Mouse (Mus musculus) T-helper 2 cell (primary cell): ENCODE data around the gene Ints11.

Experiments
- in situ Hi-C: fragments of 300-600 bp; cut with MboI, MseI; formaldehyde crosslinking; loops from one replicate; pipeline ENCODE4 v1.15.1; 2025; ENCODE audit warnings: high pct_unique_total_duplicates

Gene Ints11

DNA sequence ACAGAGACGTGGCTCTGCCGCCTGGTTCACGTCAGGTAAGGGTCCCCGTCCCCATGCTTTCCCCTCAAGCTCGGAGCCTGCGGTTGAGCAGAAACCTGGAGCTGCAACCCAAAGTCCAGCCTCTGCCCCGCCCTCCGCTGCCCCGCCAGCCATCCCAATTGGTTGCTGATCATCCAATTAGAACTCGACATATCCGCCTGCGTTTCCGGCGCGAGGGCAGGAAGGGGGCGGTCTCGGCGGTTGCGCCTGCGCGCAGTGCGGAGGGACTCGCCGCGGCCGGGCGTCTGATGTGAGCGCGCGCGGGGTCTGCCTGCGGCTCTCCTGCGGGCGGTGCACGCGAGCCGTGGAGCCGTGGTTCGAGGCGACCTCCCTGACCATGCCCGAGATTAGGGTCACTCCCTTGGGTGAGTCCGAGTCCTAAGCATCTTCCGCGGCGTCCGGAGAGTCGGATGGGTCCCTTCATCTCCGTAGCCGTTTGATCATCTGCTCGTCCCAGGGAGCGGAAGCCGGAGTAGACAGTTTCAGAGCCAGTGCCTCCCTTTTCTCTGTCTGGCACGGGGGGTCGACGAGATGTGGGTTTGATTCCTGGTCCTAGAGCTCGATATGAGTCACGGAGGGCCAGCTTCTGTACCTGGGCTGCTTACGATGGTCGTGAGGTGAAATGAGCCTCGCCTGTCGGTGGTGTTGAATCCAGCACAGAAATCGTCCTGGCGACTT is at the start of gene Ints11, which contains the start of gene Cptp:
Gene Ints11 (plus strand): TSS at position 230 of the 717 bp plus-strand sequence.
Gene Cptp (minus strand): TSS at position 124 of the 717 bp plus-strand sequence.
- in situ Hi-C loops, result no loop called here

DNA sequence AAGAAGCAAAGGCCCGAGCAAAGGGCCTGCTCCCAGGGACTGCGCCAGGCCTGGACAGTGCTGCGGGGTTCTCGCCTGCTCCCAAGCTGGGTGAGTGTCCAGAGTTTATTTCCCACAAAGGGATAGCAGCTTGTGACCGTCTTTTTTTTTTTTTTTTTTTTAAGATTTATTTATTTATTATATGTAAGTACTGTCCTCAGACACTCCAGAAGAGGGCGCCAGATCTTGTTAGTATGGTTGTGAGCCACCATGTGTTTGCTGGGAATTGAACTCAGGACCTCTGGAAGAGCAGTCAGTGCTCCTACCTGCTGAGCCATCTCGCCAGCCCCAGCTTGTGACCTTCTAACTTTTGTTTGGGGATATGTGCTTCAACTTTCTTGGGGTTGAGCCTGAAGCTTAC is 48.3 kb upstream of the Ints11 start:
- in situ Hi-C loops, result no loop called here

DNA sequence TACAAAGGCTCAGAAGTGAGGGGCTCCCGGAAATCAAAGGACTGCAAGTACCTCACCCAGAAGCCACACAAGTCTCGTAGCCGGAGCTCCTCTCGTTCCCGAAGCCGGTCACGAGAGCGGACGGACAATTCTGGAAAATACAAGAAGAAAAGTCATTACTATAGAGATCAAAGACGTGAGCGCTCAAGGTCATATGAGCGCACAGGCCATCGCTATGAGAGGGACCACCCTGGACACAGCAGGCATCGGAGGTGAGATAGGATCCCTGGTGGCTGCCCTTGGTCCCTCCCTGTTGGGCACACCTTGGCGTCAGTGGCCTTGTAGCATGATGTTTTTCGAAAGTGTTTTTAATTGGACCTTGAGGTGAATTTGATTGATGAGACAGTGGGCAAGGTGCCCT is 45.9 kb upstream of the Ints11 start:
- in situ Hi-C loops, result no loop called here

DNA sequence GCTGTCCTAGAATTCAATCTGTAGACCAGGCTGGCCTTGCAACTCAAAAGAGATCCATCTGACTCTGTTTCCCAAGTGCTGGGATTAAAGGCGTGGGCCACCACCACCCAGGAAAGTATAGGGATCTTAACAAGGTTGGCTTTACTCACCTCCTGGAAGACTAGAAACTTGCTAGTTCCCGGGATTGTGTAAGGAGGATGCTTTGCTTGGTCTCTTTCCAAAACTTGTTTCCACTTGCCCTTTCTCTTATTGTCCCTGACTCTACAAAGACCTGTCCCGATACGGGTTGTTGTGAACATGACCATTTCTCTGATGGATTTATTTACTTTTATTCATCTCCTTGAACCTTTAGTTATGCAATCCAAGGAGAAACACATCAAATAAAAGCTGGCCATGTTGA is 39.5 kb upstream of the Ints11 start:
- in situ Hi-C loops, result no loop called here

DNA sequence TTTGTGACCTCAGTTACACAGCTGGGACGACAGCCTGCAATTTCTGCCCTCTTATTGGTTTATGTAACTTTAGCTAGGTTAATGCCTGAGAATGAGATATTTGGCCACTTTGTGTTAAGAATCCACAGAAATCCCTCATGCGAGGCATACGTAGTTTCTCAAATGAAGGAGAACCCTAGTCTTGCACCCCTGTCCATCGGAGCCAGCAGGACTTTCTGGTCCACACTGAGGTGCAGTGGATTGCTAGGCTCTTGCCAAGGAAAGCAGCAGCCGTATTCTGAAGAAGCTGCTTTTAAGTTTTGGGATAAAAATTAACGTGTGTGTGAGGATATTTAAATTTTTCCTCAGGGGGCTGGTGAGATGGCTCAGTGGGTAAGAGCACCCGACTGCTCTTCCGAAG is 38.8 kb upstream of the Ints11 start:
- in situ Hi-C loops, result no loop called here

DNA sequence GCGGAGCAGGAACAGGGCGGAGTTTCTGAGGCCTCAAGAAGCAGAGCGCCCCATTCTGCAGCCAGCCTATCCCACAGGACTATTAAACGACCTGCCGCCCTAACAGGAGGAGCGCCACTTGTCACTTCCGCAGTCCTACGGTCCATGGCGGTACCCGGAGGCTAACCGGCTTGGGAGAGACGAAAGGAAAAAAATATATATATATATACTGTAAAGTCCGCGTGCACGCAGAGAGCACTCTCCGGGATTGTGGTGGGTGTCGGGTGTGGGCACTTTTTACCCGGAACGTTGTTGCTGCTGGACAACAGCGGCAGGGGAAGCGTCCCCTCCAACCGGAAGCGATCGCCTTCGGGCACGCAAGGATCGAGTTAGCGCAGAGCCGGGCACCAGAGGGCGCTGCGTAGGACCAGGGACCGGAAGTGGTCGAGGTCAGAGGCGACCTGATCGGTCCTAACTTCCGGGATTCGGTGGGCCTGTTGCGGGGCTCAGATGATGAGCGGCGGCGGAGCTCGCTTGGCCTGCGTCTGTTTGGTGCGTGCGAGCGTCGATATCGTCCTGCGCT is 38.1 kb upstream of the Ints11 start, which contains the start of gene Aurkaip1:
Gene Aurkaip1 (plus strand): TSS at position 68 of the 562 bp plus-strand sequence.
- in situ Hi-C loops, result no loop called here

DNA sequence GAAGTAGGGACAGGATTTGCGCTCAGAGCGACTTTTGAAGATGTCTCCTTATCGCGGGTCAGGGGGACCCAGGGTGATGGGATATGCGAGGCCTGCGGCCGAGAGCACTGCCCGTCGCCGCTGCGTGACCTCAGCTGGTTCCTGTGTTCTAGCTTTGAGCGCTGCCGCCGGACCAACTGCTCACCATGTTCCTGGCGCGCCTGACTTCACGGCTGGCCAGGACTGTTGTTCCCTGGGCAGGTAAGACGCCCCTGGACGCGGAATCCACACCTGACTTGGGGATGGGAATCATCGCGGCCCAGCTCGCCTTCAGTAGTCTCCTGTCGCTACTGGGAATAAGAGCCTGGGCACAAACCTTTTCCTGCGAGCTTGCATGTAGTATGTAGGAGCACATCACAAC is 37.5 kb upstream of the Ints11 start:
- in situ Hi-C loops, result no loop called here

DNA sequence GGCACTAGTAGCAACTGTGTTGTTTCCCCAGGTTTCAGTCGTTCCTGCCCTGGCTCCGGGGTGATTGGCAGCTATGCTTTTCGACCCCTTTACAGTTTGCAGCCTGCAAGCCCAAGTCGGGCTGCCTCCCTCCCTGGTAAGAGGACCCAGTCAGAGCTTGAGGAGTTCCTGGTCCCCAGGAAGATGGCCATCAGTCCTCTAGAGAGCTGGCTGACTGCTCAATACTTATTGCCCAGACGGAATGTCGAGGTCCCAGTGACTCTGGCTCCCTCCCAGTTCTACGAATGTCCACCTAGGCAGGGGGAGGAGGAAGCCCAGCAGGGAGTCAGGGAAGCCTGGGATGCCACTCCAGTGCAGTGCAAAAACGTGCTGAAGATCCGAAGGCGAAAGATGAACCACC is 37.0 kb upstream of the Ints11 start:
- in situ Hi-C loops, result no loop called here

DNA sequence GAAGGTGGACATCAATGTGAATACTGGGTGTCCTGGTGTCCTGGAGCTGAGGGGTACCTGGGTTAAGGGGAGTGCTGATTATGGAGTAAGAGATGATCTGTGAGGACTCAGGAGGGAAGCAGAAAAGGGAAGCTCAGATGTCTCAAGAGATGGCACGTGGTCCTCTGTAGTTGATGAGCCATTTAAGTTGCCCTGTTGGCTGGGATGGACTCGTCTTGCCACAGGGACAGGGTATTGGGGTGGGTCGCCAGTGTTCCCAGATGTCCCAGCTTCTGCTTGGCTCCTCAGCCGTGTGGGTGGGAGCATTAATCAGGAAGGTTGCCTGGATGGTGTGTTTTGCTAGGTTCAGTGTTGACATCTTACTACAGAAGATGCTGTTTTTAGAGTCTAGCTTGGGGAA is 36.1 kb upstream of the Ints11 start:
- in situ Hi-C loops, result no loop called here

DNA sequence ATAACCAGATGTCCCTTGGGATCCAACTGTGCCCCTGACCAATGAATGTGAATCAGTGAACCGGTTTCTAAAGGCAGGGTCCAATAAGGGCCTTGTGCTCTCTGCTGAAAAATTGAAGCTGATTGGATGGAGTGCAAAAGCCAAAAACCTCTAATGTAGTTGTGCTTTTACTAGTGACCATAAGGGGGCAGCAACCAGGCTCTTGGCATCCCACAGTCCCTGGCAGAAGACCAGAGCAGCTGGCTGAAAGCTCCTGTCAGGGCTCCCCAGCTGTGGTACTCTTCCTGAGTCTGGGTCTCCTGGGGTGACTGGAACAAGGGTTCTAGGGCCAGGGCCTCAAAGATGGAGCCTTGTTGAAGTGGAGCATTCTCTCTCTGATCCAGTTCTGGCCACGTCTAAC is 35.5 kb upstream of the Ints11 start:
- in situ Hi-C loops, result no loop called here

DNA sequence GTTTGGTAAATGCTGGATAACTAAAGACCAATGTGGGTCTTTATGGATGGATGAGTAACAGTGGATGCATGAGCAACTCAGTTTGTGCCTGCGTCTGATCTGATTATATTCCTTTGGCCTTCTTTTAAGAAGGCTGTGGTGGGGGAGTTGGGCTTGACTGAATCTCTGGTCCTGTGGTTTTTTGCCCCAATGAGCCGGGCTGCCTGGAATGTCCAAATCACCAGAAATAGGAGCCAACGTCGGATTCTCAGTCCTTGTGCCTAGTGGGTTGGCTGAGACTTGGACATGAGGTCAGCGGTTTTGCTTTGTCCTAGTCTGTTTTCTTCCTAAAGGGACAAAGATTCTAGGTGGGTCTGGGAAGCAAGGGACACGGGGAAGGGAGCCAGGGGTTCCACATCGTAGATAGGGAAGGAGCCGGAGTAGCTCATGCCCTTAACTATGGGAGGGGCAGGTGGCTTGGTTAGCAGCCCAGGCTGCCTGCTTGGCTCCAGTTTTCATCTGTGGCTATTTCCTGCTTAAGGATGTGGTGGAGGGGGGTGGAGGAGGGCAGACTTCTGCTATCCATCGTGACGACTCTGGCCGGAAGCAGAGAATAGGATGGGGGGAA is 31.8 kb upstream of the Ints11 start:
- in situ Hi-C loops, result no loop called here

DNA sequence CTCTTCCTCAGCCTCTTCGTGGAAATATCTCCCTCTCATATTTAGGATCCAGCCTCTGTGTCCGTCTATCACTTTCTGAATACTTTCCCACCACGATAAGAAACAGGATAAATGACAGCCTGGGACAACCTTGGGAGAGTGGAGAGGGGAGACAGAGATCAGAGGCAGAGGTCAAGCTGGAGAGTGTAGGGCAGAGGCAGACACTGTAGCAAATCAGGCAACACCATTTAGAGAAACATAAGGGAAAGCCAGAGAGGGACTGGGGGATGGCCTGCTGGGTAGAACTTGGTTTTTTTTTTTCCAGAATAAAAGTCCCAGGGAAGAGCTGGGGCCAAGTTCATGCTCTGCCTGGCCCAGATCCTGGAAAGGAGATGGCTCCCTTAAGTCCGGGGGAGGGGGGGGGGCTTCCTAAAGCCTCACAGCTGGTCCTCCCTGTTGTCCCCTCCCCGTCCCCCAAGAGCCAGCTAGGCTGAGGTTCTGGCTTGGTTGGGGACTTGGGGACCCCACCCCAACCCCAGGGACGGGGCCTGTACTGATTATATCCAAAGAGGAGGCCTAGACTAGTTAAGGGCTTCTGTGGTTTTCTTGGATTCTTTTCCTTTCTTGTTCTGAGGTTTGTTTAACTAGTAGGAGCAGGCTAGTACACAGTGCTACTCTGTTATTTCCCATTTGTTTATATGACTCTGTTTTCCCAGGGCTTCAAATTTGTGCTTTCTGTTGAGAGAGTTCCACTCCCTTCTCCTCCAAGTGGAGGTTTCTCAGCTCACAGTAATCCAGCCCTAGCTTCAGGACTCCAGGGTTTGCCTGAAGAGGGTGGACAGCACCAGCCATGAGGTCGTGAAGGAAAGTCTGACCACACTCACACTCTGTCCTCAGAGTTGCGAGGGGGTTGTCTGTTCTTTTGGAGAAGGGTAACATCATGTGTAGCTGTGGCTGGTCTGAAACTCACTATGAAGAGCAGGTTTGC is 30.9 kb upstream of the Ints11 start:
- in situ Hi-C loops, result no loop called here

DNA sequence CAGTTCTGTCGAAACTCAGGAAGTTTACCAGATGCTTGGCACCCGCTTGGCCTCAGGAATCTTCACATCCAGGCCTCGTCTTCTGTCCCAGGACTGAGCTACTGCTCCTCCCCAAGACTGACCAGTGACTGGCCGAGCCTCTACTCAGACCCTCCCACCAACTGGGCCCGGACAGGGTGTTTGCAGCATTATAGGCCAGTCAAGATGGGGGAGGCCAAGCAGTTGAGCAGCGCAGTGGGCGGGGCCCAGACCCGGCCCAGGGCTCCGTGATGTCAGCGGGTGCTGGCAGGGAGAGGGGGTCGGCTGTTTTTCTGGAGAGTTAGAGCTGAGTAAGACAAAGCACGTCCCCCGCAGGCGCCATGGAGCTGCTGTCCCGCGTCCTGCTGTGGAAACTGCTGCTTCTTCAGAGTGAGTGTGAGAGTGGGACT is 29.8 kb upstream of the Ints11 start, which contains the start of gene Mxra8:
Gene Mxra8 (plus strand): TSS at position 198 of the 428 bp plus-strand sequence.
- in situ Hi-C loops, result no loop called here

DNA sequence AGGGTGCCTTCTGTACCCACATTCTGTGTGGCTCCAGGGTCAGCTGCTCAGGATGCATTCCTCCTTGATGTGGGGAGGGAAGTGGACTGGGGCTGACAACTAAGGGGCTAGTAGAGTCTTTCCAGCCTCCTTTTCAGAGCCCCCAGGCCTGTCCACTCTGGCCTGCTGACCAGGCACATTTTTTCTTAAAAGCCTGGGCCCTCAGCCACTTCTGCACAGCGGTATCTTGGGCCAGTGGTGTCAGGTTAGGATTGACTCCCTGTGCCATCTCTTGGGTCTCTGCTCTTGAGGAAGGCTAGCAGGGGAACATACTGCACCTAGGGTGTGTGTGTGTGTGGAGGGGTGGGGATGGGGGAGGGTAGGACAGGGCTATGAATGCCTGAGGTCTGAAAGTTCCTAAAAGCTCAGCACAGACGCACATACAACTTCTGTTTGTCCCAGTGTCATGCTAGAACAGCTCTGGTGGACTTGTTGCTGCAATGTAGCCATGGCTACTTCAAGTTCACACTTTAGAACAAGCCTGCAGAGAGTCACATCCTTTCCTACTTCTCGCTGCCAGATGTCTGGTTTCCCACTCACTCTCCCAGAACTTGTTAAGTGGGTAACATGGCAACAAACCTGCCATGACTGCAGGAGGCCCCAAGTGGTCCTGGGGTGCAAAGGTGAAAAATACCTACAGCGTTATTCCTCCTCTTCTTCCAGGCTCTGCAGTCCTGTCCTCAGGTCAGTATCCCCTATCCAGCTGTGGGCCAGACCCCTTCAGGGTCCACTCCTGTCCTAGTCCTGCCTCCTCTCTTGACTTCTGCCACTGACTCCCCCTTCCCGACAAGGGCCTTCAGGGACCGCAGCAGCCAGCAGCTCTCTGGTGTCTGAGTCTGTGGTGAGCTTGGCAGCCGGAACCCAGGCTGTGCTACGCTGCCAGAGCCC is 29.0 kb upstream of the Ints11 start:
- in situ Hi-C loops, result no loop called here

DNA sequence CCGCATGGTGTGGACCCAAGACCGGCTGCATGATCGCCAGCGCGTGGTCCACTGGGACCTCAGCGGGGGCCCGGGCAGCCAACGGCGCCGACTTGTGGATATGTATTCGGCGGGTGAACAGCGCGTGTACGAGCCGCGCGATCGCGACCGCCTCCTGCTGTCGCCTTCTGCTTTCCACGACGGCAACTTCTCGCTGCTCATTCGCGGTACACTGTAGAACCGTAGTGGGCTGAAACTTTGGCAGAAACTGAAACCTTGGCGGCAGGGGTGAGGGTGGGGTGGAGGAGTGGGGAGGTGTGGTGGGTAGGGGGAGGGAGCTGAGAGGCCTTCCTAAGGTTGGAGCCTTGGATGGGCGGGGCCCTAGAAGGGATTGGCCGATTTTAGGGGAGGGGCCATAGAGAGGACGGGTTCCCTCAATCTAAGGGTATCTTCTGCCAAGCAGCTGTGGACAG is 28.3 kb upstream of the Ints11 start:
- in situ Hi-C loops, result no loop called here

DNA sequence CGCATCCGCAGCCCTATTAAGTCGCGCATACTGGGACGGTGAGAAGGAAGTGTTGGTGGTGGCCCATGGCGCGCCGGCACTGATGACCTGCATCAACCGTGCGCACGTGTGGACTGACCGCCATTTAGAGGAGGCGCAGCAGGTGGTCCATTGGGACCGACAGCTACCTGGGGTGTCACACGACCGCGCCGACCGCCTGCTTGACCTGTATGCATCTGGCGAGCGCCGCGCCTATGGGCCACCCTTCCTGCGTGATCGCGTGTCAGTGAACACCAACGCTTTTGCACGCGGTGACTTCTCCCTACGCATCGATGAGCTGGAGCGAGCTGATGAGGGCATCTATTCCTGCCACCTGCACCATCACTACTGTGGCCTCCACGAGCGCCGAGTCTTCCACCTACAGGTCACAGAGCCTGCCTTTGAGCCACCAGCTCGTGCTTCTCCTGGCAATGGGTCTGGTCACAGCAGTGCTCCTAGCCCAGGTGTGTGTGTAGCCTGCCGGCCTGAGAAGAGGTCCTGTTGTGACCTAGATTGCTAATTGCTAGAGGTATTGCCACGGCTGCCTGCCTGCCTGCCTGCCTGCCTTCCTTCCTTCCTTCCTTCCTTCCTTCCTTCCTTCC is 27.6 kb upstream of the Ints11 start:
- in situ Hi-C loops, result no loop called here

DNA sequence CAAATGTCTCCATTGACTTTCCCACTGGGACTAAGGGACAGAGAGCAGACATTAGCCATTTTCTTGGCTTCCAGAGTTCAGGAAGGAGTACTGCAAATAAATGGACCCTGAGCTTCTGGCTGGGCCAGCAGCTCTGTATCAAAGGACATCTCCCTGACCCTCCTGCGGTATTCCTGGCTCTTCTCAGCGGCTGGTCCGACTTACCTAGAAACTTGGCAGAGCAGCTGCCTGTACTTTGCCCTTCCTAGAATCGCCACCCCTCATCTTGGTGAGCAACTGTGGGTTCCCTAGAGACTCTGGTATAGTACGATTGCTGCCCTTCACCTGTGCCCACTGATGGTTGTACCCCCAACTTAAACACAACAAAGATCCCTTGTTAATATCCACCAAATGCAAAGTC is 26.1 kb upstream of the Ints11 start:
- in situ Hi-C loops, result no loop called here

DNA sequence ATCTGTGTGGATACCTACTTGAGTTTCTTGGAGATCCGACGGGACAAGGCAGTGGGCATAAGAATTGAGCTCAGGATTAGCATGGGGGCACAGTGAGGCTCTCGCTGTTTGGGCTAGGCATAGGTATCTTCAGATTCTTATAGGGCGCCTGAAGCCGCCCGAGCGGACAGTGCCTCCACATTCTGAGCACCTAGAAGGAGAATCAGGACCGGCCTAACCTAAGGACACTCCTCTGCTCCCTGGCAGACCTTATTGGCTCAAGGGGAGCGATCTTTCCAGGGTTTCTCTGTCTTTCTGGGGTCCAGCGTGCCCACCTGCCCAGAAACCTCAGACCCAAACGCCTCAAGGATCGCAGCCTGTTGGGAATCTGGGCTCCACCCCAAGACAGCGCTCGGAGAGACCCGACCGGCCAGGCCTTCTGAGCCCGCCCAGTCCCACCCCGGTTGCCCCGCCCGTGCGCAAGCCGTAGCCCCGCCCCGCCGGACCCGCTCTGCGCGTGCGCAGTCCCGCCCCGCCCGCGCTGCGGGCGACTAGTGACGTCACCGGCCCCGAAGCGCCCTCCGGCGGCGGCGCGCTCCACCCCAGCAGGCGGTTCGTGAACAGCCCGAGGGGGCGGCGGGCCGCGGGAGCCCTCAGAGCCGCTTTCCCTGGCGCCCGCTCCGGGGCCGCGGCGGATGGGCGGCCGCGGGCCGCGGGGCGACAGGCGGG is 22.3 kb upstream of the Ints11 start, which contains the start of gene Dvl1:
Gene Dvl1 (plus strand): TSS at position 532 of the 708 bp plus-strand sequence.
- in situ Hi-C loops, result no loop called here

DNA sequence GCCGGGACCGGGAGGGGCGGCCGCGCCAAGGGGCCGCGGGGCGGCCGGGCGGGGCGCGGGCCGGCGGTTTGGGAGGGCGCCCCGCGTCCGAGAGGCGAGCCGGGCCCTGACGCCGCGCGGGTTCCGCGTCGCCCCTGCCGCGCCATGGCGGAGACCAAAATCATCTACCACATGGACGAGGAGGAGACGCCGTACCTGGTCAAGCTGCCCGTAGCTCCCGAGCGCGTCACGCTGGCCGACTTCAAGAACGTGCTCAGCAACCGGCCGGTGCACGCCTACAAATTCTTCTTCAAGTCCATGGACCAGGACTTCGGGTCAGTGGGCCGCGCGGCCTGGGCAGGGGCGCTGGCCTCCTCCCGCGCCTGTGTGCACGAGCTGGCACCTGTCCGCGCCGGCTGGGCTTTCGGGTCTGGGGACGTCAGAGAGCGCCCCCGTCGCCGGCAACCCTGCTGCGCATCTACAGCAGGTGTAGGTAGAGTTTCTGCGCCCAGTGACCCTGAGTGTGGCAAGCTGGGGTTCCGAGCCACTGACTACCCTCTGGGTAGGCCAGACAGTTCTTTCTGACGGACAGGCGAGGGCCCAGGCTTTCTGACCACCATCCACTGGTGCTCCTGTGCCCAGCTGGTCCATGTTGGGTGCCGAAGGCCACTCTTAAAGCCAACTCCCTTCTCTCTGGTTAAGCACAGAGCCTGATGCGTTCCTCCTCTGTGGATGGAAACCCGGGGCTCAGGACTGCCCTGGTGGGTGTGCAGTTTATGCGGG is 21.6 kb upstream of the Ints11 start:
- in situ Hi-C loops, result no loop called here
